Mouse (Mus musculus): ENCODE results near the gene Olfr1428.
"Not testable (repeated sequence)": the region's sequence is repeated elsewhere in the genome, so short reads cannot be mapped to it uniquely, and the experiment has no call there.

The Olfr1428 gene

GRCm38 (mm10) chr19:12115797-12116196 lies at the start of gene Olfr1428:
Gene Olfr1428 (minus strand): TSS chr19:12115897.
- no peak for DNase-seq (ENCODE audit: low spot score in 2 of 2)

GRCm38 (mm10) chr19:12145452-12145851 lies 29.8 kb upstream of the Olfr1428 start:
- no peak for DNase-seq (ENCODE audit: low spot score in 2 of 2)

DNA sequence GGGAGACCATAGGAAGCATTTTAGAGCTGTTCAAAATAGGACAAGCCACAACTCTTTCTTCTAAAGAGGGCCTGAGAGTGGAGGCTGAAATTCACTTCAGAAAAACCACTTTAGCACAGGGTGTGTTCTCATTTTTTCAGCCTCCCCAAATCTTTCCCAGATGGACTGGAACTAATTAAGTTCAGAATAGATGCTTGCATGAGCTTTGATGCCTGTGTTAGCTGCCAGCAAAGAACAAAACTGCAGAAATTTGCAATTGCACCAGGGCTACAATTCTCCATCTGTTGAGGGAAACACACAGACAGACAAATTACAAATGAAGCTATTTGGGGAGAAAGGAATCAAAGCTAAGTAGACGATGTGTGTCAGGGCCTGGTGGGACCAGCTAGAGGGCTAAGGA lies 27.7 kb upstream of the Olfr1428 start:
- no peak for DNase-seq (ENCODE audit: low spot score in 2 of 2)

GRCm38 (mm10) chr19:12134289-12134688 lies 18.6 kb upstream of the Olfr1428 start:
- DNase-seq (ENCODE audit: low spot score in 2 of 2): no peak

- DNase-seq (ENCODE audit: low spot score in 2 of 2): no peak
Observed at GRCm38 (mm10) chr19:12123103-12123502, 7.4 kb upstream of the Olfr1428 start, which contains the start of gene Olfr76. Gene Olfr76 (minus strand): TSS chr19:12123203.

GRCm38 (mm10) chr19:12116464-12116863 lies 767 bp upstream of the Olfr1428 start:
- no peak for DNase-seq (ENCODE audit: low spot score in 2 of 2)

- no peak for DNase-seq (ENCODE audit: low spot score in 2 of 2)
Observed at GRCm38 (mm10) chr19:12113807-12114206, 1.9 kb downstream of the Olfr1428 start.

GRCm38 (mm10) chr19:12104541-12104940 lies 11.2 kb downstream of the Olfr1428 start:
- DNase-seq (ENCODE audit: low spot score in 2 of 2): no peak

DNA sequence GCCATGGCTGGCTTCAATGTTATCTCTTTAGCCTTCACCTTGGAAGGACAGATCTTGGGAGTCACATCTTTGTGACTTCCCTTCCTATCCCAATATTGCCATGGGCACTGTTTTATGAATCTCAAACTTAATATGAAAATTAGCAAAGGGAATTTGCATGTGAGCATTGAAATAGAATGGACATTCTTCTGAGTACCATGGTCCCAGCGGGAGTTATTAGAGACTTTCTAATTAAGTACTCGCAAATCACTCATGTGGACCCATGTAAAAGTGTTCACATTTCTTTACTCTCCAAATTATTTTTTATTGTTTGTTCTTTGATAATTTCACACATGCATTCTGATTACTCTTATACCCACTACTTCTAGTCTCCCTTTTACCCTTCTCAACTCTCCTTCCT lies 12.5 kb downstream of the Olfr1428 start, which contains the start of gene Olfr1427:
Olfr1427 (minus strand) TSS at position 101 of the 400 bp plus-strand sequence.
- no peak for DNase-seq (ENCODE audit: low spot score in 2 of 2)

DNA sequence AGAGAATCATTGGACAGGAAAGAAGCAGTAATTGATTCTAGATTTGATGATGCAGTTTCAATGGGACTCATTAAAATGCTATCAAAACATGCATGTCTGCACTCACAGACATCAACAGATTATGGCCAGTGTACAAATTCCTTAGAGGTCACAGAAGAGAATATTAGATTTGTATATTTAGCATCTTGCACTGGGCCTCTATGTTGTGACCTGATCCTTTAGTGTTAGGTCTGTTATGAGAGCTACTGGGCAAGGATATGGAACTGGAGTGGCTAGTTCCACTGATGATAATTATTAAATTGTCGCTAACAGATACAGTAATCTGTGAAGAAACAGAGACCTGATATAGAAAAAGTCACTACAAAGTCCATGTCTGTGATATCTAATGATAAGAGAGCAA lies 23.8 kb downstream of the Olfr1428 start, which contains the start of gene Olfr1426:
Olfr1426 (minus strand) TSS at position 101 of the 400 bp plus-strand sequence.
- DNase-seq (ENCODE audit: low spot score in 2 of 2): no peak

- not testable (repeated sequence) for DNase-seq (ENCODE audit: low spot score in 2 of 2)
Observed at GRCm38 (mm10) chr19:12077631-12078030, 38.1 kb downstream of the Olfr1428 start, which contains the start of gene Olfr1425. Gene Olfr1425 (minus strand): TSS chr19:12077731.

DNA sequence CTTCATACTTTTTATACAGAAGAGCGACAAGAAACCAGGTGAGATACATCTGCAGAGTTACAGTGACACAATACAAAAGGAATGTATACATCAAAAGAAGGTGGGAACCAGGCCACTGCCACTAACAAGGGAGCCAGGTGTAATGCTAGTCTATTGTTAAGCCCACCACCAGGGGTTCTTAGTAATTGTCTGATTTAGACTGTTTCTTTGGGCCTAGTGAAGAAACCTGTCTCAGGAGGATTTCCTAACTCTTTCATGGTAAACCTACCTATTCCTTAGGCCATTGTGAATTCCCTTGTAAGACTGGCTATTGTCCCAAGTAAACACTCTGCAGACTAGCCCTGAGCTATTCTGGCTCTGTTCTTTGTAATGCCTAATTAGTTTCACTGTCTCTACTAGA lies 46.2 kb downstream of the Olfr1428 start:
- not testable (repeated sequence) for DNase-seq (ENCODE audit: low spot score in 2 of 2)

DNA sequence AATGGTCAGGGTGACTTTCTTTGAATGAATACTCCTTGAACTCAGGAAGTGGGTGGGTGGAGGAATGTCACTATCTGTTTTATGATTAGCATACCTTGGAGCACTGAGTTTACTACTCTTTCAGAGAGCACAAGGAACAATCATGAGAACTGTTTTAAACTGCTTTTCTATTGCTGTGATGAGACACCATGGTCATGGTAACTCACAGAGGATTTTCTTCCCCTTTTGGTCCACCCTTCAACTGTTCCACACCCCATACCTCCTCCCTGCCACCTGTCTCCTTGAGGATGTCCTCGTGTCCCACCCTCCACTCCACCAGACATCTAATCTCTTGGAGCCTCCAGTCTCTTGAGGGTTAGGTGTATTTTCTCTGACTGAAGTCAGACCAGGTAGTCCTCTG lies 47.9 kb downstream of the Olfr1428 start:
- DNase-seq (ENCODE audit: low spot score in 2 of 2): not testable (repeated sequence)

GRCm38 (mm10) chr19:12062582-12062981 lies 53.1 kb downstream of the Olfr1428 start, which contains the start of gene Olfr1424:
Gene Olfr1424 (minus strand): TSS chr19:12062682.
- not testable (repeated sequence) for DNase-seq (ENCODE audit: low spot score in 2 of 2)

Measured in urinary bladder, adult 18-20 months (tissue).